Mouse (Mus musculus): ENCODE measurements at regions not wholly inside any gene's neighbourhood (a gene's known extent, or its start where the extent isn't known, plus 50 kb on each side); places are given as distances from the start of the nearest gene placed in this dataset. TPM values are rescaled to one million over a fixed set of nuclear protein-coding genes. Genes with fewer than 3 reads are reported as not detected.

DNA sequence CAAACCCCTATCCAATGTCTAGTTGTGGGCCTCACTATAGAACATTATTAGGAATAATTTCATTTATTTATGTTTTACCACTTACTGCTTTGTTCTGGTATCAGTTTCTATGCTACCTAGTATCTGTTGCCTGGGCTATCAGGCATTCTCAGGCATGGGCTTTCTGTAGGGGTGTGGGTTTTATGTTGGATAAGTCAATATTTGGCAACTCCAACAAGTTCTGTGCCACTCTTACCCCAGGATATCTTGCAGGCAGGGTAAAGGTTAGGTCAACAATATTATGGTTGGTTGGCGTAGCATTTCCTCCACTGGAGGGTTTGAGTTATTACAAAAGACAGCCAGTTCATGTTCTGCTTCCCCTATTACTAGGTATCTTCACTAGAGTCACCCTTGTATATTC lies 65.8 kb downstream of the Smim10l1 start:
- WGBS, result 85% methylated on average over 1 of the region's 1 CpGs
- no peaks in the 10 kb centered on the region for H3K36me3 ChIP-seq (ENCODE audit: insufficient read depth, low read length)
- no peak overlapping the region for H3K4me2 ChIP-seq (ENCODE audit: low read depth, low read length, poor library complexity, severe bottlenecking)
- H3K4me3 ChIP-seq (ENCODE audit: low read depth, low read length), result no peak overlapping the region
- no peak overlapping the region for H3K27ac ChIP-seq (ENCODE audit: low read depth, low read length)
- no peak for TF ChIP-seq CTCF (IDR thresholded peaks at IDR 0.05)
- H3K4me1 ChIP-seq (ENCODE audit: insufficient read depth, low read length), result no peaks in the 10 kb centered on the region
- no peak for DNase-seq (ENCODE audit: low spot score)
- H3K9me3 ChIP-seq (ENCODE audit: low read length), result no peaks in the 10 kb centered on the region
- H3K27me3 ChIP-seq (ENCODE audit: insufficient read depth, low read length), result no peaks in the 10 kb centered on the region
- H3K9ac ChIP-seq (replicated peaks; ENCODE audit: low read length, poor library complexity, severe bottlenecking), result no peak overlapping the region
- no peak for ATAC-seq (ENCODE audit: low FRiP score)

DNA sequence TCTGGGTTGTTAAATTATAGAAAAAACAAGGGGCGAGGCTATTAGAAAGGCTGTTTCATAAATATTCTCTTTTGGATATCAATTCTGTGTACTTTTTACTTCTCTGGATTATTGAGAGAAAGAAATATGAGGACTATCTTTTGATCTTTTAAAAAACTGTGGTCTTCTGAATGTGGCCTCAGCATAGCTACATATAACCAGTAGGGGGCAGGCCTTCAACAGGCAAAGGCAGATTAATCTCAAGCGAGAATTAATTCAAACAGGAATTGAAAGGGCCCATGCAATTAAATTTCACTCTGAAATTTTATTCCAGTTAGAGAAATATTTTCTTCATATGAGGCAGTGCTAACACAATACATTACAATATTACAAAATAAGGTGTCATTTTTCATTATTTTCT lies 66.6 kb downstream of the Smim10l1 start:
- ATAC-seq (ENCODE audit: low FRiP score) (no peak), DNase-seq (ENCODE audit: low spot score) (no peak)
- H3K9me3 ChIP-seq (ENCODE audit: low read length), result no peaks in the 10 kb centered on the region
- TF ChIP-seq CTCF (IDR thresholded peaks at IDR 0.05), result peak; percentile 37
- no peaks in the 10 kb centered on the region for H3K36me3 ChIP-seq (ENCODE audit: insufficient read depth, low read length)
- H3K27me3 ChIP-seq (ENCODE audit: insufficient read depth, low read length), result no peaks in the 10 kb centered on the region
- H3K9ac ChIP-seq (replicated peaks; ENCODE audit: low read length, poor library complexity, severe bottlenecking), result no peak overlapping the region
- H3K4me2 ChIP-seq (ENCODE audit: low read depth, low read length, poor library complexity, severe bottlenecking), result no peak overlapping the region
- H3K4me3 ChIP-seq (ENCODE audit: low read depth, low read length), result no peak overlapping the region
- no peaks in the 10 kb centered on the region for H3K4me1 ChIP-seq (ENCODE audit: insufficient read depth, low read length)
- H3K27ac ChIP-seq (ENCODE audit: low read depth, low read length), result no peak overlapping the region
- 52% methylated on average over 2 of the region's 2 CpGs for WGBS

GRCm38 (mm10) chr6:133206173-133206572 lies 85.8 kb upstream of the 5530400C23Rik start:
- 4% methylated on average over 3 of the region's 3 CpGs for WGBS
- Histone ChIP-seq H3K4me2 (ENCODE audit: low read depth, low read length, poor library complexity, severe bottlenecking) (no peak overlapping the region), H3K27ac (ENCODE audit: low read depth, low read length) (no peak overlapping the region), H3K27me3 (ENCODE audit: insufficient read depth, low read length) (no peaks in the 10 kb centered on the region), H3K4me1 (ENCODE audit: insufficient read depth, low read length) (no peaks in the 10 kb centered on the region), H3K9me3 (ENCODE audit: low read length) (no peaks in the 10 kb centered on the region), H3K4me3 (ENCODE audit: low read depth, low read length) (no peak overlapping the region), H3K9ac (replicated peaks; ENCODE audit: low read length, poor library complexity, severe bottlenecking) (no peak overlapping the region), H3K36me3 (ENCODE audit: insufficient read depth, low read length) (no peaks in the 10 kb centered on the region)
- ATAC-seq (ENCODE audit: low FRiP score), result no peak
- DNase-seq (ENCODE audit: low spot score), result peak; percentile 33
- peak; percentile 84 for TF ChIP-seq CTCF (IDR thresholded peaks at IDR 0.05)

Small RNA genes lying in the stretch of these regions (microRNA-seq; reads per million reads assigned to microRNA genes)
- gene Gm23403 (ENCODE audit: borderline number of aligned reads) (not detected), gene Gm25019 (ENCODE audit: borderline number of aligned reads) (not detected)
